Mouse (Mus musculus) hindbrain, embryonic 14.5 days (tissue): ENCODE measurements at regions not wholly inside any gene's neighbourhood (a gene's known extent, or its start where the extent isn't known, plus 50 kb on each side); places are given as distances from the start of the nearest gene placed in this dataset.

Source experiments
- ATAC-seq: fragments of 200-750 bp; cut with Nextera tagmentation; 2 replicates; pipeline ENCODE4 v1.8.0; 2017; ENCODE audit warnings: moderate number of reproducible peaks, mild to moderate bottlenecking, moderate TSS enrichment, moderate library complexity; ENCODE audit not compliant: low FRiP score
- DNase-seq: peaks from one replicate; pipeline ENCODE4 v3.0.0-alpha.2; 2015; ENCODE audit warnings: low spot score
- H3K27ac ChIP-seq: fragments of 300-500 bp; sonication (generic); 2 replicates; pipeline ENCODE4 v1.5.1; 2014; ENCODE audit warnings: mild to moderate bottlenecking, moderate library complexity
- H3K27me3 ChIP-seq: fragments of 300-500 bp; sonication (generic); 2 replicates; pipeline ENCODE4 v1.6.1; 2014; ENCODE audit warnings: mild to moderate bottlenecking, low read length, mixed read lengths; ENCODE audit not compliant: control insufficient read depth, insufficient read depth
- H3K36me3 ChIP-seq: fragments of 300-500 bp; sonication (generic); replicated peaks from 2 replicates; pipeline ENCODE4 v1.6.1; 2014; ENCODE audit not compliant: control insufficient read depth, insufficient read depth
- H3K4me1 ChIP-seq: fragments of 300-500 bp; sonication (generic); replicated peaks from 2 replicates; pipeline ENCODE4 v1.6.1; 2014; ENCODE audit warnings: antibody characterized with exemption, low read length, mixed read lengths; ENCODE audit not compliant: control insufficient read depth, insufficient read depth
- H3K4me2 ChIP-seq: fragments of 300-500 bp; sonication (generic); replicated peaks from 2 replicates; pipeline ENCODE4 v1.6.1; 2014; ENCODE audit warnings: mild to moderate bottlenecking, moderate library complexity
- H3K4me3 ChIP-seq: fragments of 300-500 bp; sonication (generic); replicated peaks from 2 replicates; pipeline ENCODE4 v1.5.1; 2014; ENCODE audit warnings: mild to moderate bottlenecking, low read length
- H3K9ac ChIP-seq: fragments of 300-500 bp; sonication (generic); 2 replicates; pipeline ENCODE4 v1.6.1; 2014
- H3K9me3 ChIP-seq: fragments of 300-500 bp; sonication (generic); 2 replicates; pipeline ENCODE4 v1.6.1; 2016; ENCODE audit warnings: low read length; ENCODE audit not compliant: control insufficient read depth
- WGBS: fragments of 180-500 bp; shearing (Covaris S2); extraction: QIAGEN DNeasy Blood & Tissue Kit; methylation state at CpG from one replicate; pipeline ENCODE4 v1.1.7; 2014; 5-methylcytosine and 5-hydroxymethylcytosine counted together

GRCm38 (mm10) chr12:58804068-58804467 is 207.7 kb downstream of the Sec23a start:
- DNase-seq (no peak), ATAC-seq (peak; percentile 62; the same call in 1 of the 2 replicates)
- no peaks in the 10 kb centered on the region for H3K9me3 ChIP-seq

GRCm38 (mm10) chr12:58802410-58802809 is 209.4 kb downstream of the Sec23a start:
- Histone ChIP-seq H3K4me2 (no peak overlapping the region), H3K4me3 (no peak overlapping the region), H3K9me3 (no peaks in the 10 kb centered on the region), H3K36me3 (no peaks in the 10 kb centered on the region), H3K27me3 (no peaks in the 10 kb centered on the region), H3K9ac (no peak overlapping the region), H3K4me1 (no peaks in the 10 kb centered on the region), H3K27ac (no peak overlapping the region)
- 48% methylated on average over 4 of the region's 4 CpGs for WGBS
- peak; percentile 81 for DNase-seq
- ATAC-seq = peak; percentile 84

More at GRCm38 (mm10) chr12:58804068-58804467, 207.7 kb downstream of the Sec23a start:
- no peaks in the 10 kb centered on the region for H3K4me1 ChIP-seq
- 45% methylated on average over 6 of the region's 6 CpGs for WGBS
- no peak overlapping the region for H3K27ac ChIP-seq
- no peaks in the 10 kb centered on the region for H3K36me3 ChIP-seq
- no peak overlapping the region for H3K4me3 ChIP-seq
- H3K4me2 ChIP-seq = no peak overlapping the region
- H3K9ac ChIP-seq = no peak overlapping the region
- H3K27me3 ChIP-seq = no peaks in the 10 kb centered on the region
